Mouse (Mus musculus) heart, embryonic 12.5 days (tissue): Measurements from ENCODE around the gene Trim44. TPM values are rescaled to one million over a fixed set of nuclear protein-coding genes. Genes with fewer than 3 reads are reported as not detected.

ENCODE experiments used
- ATAC-seq: fragments of 200-750 bp; cut with Nextera tagmentation; 2 replicates; pipeline ENCODE4 v1.8.0; 2017; ENCODE audit warnings: moderate TSS enrichment, moderate library complexity; ENCODE audit not compliant: insufficient number of reproducible peaks, low FRiP score
- H3K27ac ChIP-seq: fragments of 300-500 bp; sonication (generic); 2 replicates; pipeline ENCODE4 v1.5.1; 2016; ENCODE audit warnings: mild to moderate bottlenecking, moderate library complexity; ENCODE audit not compliant: poor library complexity, severe bottlenecking
- H3K27me3 ChIP-seq: fragments of 300-500 bp; sonication (generic); replicated peaks from 2 replicates; pipeline ENCODE4 v1.6.1; 2016; ENCODE audit warnings: mild to moderate bottlenecking, moderate library complexity
- H3K36me3 ChIP-seq: fragments of 300-500 bp; sonication (generic); 2 replicates; pipeline ENCODE4 v1.6.1; 2016; ENCODE audit warnings: mild to moderate bottlenecking, moderate library complexity
- H3K4me1 ChIP-seq: fragments of 300-500 bp; sonication (generic); replicated peaks from 2 replicates; pipeline ENCODE4 v1.6.1; 2016; ENCODE audit warnings: mild to moderate bottlenecking
- H3K4me2 ChIP-seq: fragments of 300-500 bp; sonication (generic); 2 replicates; pipeline ENCODE4 v1.6.1; 2016; ENCODE audit warnings: mild to moderate bottlenecking, moderate library complexity
- H3K4me3 ChIP-seq: fragments of 300-500 bp; sonication (generic); 2 replicates; pipeline ENCODE4 v1.5.1; 2016; ENCODE audit warnings: mild to moderate bottlenecking
- H3K9ac ChIP-seq: fragments of 300-500 bp; sonication (generic); 2 replicates; pipeline ENCODE4 v1.6.1; 2016; ENCODE audit warnings: mild to moderate bottlenecking, moderate library complexity
- H3K9me3 ChIP-seq: fragments of 300-500 bp; sonication (generic); replicated peaks from 2 replicates; pipeline ENCODE4 v1.6.1; 2016; ENCODE audit warnings: mild to moderate bottlenecking, moderate library complexity
- WGBS: fragments of 180-500 bp; shearing (Covaris S2); methylation state at CpG from one replicate; pipeline ENCODE4 v1.1.7; 2016; 5-methylcytosine and 5-hydroxymethylcytosine counted together
- polyA plus RNA-seq: library from polyadenylated mRNA; unstranded; fragments of >200 nt; fragmentation: Nextera tagmentation; extraction: Ambion mirVana; gene quantifications from 2 replicates; pipeline ENCODE4 v1.2.1, GENCODE M21; 2016

Trim44 gene
- 39.5 and 42.8 TPM in 2 replicates for polyA plus RNA-seq

- H3K27me3 ChIP-seq: no peaks in the 10 kb centered on the region
- ATAC-seq: peak; percentile 42; the same call in 1 of the 2 replicates
- no peak within 1 kb of the TSS for H3K4me3 ChIP-seq
- H3K4me1 ChIP-seq: peaks cover 22% of the 10 kb centered on the region
- H3K36me3 ChIP-seq: no peaks in the 10 kb centered on the region
- no peak within 1 kb of the TSS for H3K27ac ChIP-seq
- 40% methylated on average over 14 of the region's 14 CpGs for WGBS
- H3K4me2 ChIP-seq: peak within 1 kb of the TSS; percentile 31
- H3K9me3 ChIP-seq: no peaks in the 10 kb centered on the region
- no peak within 1 kb of the TSS for H3K9ac ChIP-seq
Measured at GRCm38 (mm10) chr2:102407363-102408184, at the start of gene Trim44. Gene Trim44 (minus strand): TSS chr2:102407828.

- WGBS: 71% methylated on average over 1 of the region's 1 CpGs
- no peak for ATAC-seq
Measured at GRCm38 (mm10) chr2:102455126-102455525, 47.5 kb upstream of the Trim44 start.

GRCm38 (mm10) chr2:102453447-102453846, 45.8 kb upstream of the Trim44 start:
- no peaks in the 10 kb centered on the region for H3K36me3 ChIP-seq
- no peak overlapping the region for H3K9ac ChIP-seq
- H3K4me2 ChIP-seq: no peak overlapping the region
- H3K27me3 ChIP-seq: peaks cover 32% of the 10 kb centered on the region
- H3K4me3 ChIP-seq: no peak overlapping the region
- H3K9me3 ChIP-seq: no peaks in the 10 kb centered on the region
- peaks cover 16% of the 10 kb centered on the region for H3K4me1 ChIP-seq
- ATAC-seq: no peak
- no peak overlapping the region for H3K27ac ChIP-seq
- 38% methylated on average over 3 of the region's 3 CpGs for WGBS

More at GRCm38 (mm10) chr2:102455126-102455525, 47.5 kb upstream of the Trim44 start:
- no peaks in the 10 kb centered on the region for H3K9me3 ChIP-seq
- peaks cover 46% of the 10 kb centered on the region for H3K27me3 ChIP-seq
- no peak overlapping the region for H3K9ac ChIP-seq
- no peak overlapping the region for H3K4me2 ChIP-seq
- peaks cover 11% of the 10 kb centered on the region; the same call in 1 of the 2 replicates for H3K4me1 ChIP-seq
- H3K36me3 ChIP-seq: no peaks in the 10 kb centered on the region
- H3K27ac ChIP-seq: no peak overlapping the region
- H3K4me3 ChIP-seq: no peak overlapping the region

GRCm38 (mm10) chr2:102451671-102452549, 44.3 kb upstream of the Trim44 start, which contains the start of gene Fjx1:
Gene Fjx1 (minus strand): TSS chr2:102452499.
- Histone ChIP-seq H3K4me2 (peak within 1 kb of the TSS; percentile 96), H3K9me3 (no peaks in the 10 kb centered on the region), H3K4me3 (peak within 1 kb of the TSS; percentile 86), H3K27ac (peak within 1 kb of the TSS; percentile 62), H3K36me3 (no peaks in the 10 kb centered on the region), H3K27me3 (peaks cover 19% of the 10 kb centered on the region), H3K9ac (peak within 1 kb of the TSS; percentile 86), H3K4me1 (peaks cover 11% of the 10 kb centered on the region)
- under 1% methylated on average over 44 of the region's 49 CpGs for WGBS
- ATAC-seq: peak; percentile 69

GRCm38 (mm10) chr2:102450761-102451670, 43.4 kb upstream of the Trim44 start:
- peak; percentile 63 for ATAC-seq

GRCm38 (mm10) chr2:102450248-102450760, 42.7 kb upstream of the Trim44 start:
- Histone ChIP-seq H3K4me1 (peaks cover 11% of the 10 kb centered on the region), H3K27ac (no peak overlapping the region), H3K4me2 (peak overlapping the region; percentile 96), H3K4me3 (peak overlapping the region; percentile 86), H3K36me3 (no peaks in the 10 kb centered on the region), H3K27me3 (0 out of 2 replicates have a peak, but pooled peaks cover 10% of the 10 kb centered on the region), H3K9ac (peak overlapping the region; percentile 86), H3K9me3 (no peaks in the 10 kb centered on the region)
- WGBS: under 1% methylated on average over 43 of the region's 43 CpGs
- ATAC-seq: 0 out of 2 replicates have a peak, but pooled peaks have one; percentile 15

More at GRCm38 (mm10) chr2:102450761-102451670, 43.4 kb upstream of the Trim44 start:
- peak overlapping the region; percentile 86 for H3K9ac ChIP-seq
- H3K27me3 ChIP-seq: 0 out of 2 replicates have a peak, but pooled peaks cover 10% of the 10 kb centered on the region
- under 1% methylated on average over 105 of the region's 109 CpGs for WGBS
- H3K4me2 ChIP-seq: peak overlapping the region; percentile 96
- H3K27ac ChIP-seq: peak overlapping the region; percentile 62
- H3K36me3 ChIP-seq: no peaks in the 10 kb centered on the region
- peak overlapping the region; percentile 86 for H3K4me3 ChIP-seq
- no peaks in the 10 kb centered on the region for H3K9me3 ChIP-seq
- H3K4me1 ChIP-seq: peaks cover 11% of the 10 kb centered on the region

GRCm38 (mm10) chr2:102449630-102450247, 42.1 kb upstream of the Trim44 start:
- no peaks in the 10 kb centered on the region for H3K36me3 ChIP-seq
- H3K9ac ChIP-seq: peak overlapping the region; percentile 86
- H3K9me3 ChIP-seq: no peaks in the 10 kb centered on the region
- ATAC-seq: no peak
- H3K27me3 ChIP-seq: 0 out of 2 replicates have a peak, but pooled peaks cover 6% of the 10 kb centered on the region
- H3K4me3 ChIP-seq: peak overlapping the region; percentile 86
- H3K27ac ChIP-seq: no peak overlapping the region
- H3K4me1 ChIP-seq: peaks cover 11% of the 10 kb centered on the region
- 1% methylated on average over 17 of the region's 17 CpGs for WGBS
- peak overlapping the region; percentile 96 for H3K4me2 ChIP-seq

GRCm38 (mm10) chr2:102449056-102449455, 41.4 kb upstream of the Trim44 start:
- Histone ChIP-seq H3K27me3 (no peaks in the 10 kb centered on the region), H3K4me3 (no peak overlapping the region), H3K36me3 (no peaks in the 10 kb centered on the region), H3K9ac (no peak overlapping the region), H3K27ac (no peak overlapping the region), H3K4me2 (no peak overlapping the region), H3K4me1 (peaks cover 11% of the 10 kb centered on the region), H3K9me3 (no peaks in the 10 kb centered on the region)
- WGBS: 52% methylated on average over 1 of the region's 1 CpGs
- ATAC-seq: no peak

GRCm38 (mm10) chr2:102447831-102448230, 40.2 kb upstream of the Trim44 start:
- Histone ChIP-seq H3K27me3 (no peaks in the 10 kb centered on the region), H3K36me3 (no peaks in the 10 kb centered on the region), H3K4me1 (peaks cover 11% of the 10 kb centered on the region), H3K9me3 (no peaks in the 10 kb centered on the region), H3K4me2 (no peak overlapping the region), H3K9ac (no peak overlapping the region), H3K27ac (no peak overlapping the region), H3K4me3 (no peak overlapping the region)
- WGBS: 84% methylated on average over 7 of the region's 7 CpGs
- no peak for ATAC-seq

- no peak for ATAC-seq
- Histone ChIP-seq H3K36me3 (no peaks in the 10 kb centered on the region), H3K27me3 (no peaks in the 10 kb centered on the region), H3K4me3 (no peak overlapping the region), H3K9ac (no peak overlapping the region), H3K4me2 (no peak overlapping the region), H3K4me1 (peaks cover 11% of the 10 kb centered on the region), H3K9me3 (no peaks in the 10 kb centered on the region), H3K27ac (no peak overlapping the region)
- WGBS: 68% methylated on average over 4 of the region's 4 CpGs
Measured at GRCm38 (mm10) chr2:102446851-102447250, 39.2 kb upstream of the Trim44 start.
